10 mouse cellular contexts compared by ENCODE assay signal in the genomic region with DNA sequence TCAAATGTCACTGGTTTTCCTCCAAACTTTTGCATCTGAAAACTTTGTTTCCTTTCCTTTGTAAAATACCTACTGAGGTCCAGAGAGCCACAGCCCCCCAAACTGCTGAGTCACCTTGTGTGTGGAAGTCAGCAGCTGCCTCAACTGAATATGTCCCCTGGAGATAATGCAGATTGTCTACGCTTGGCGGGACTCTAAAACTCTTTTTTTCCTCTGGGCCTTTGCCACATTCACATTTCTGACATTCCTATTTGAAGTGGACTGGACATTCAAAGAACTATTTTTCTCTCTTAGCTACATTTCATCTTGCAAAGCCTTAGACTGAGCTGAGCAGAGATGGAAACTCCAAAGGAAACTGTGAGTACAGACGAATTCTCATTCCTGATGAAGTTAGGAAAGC. TPM values are rescaled to one million over a fixed set of nuclear protein-coding genes. Genes with fewer than 3 reads are reported as not detected.
DNase-seq lines count a peak whose midpoint lies in the region; ATAC-seq and TF ChIP-seq lines count a peak whose summit lies in the region.
"Had no signal": no experiment of that assay in that cellular context is flagged by ENCODE, and none has a peak within 500 bp of the region (broad histone marks: within the 10 kb centered on the region; RNA-seq: fewer than 3 reads in every experiment).

TSS of gene Spta1 (plus strand) at position 172 of the 400 bp plus-strand sequence.

- peak within 1 kb of the TSS; percentile 38; the same call in 1 of the 2 replicates for H3K27ac ChIP-seq in midbrain, embryonic 10.5 days (replicated peaks)
- no peak within 1 kb of the TSS for H3K27ac ChIP-seq in midbrain, postnatal 0 days (ENCODE audit: low read depth, low read length)
- H3K27ac ChIP-seq: midbrain, embryonic 12.5 days had no signal

- no peak within 1 kb of the TSS for H3K4me2 ChIP-seq in midbrain, postnatal 0 days (ENCODE audit: low read depth, low read length, poor library complexity, severe bottlenecking)
- H3K4me2 ChIP-seq: midbrain, embryonic 12.5 days had no signal

- no peak within 1 kb of the TSS for H3K4me3 ChIP-seq in midbrain, embryonic 10.5 days
- no peak within 1 kb of the TSS for H3K4me3 ChIP-seq in midbrain, postnatal 0 days (ENCODE audit: low read depth, low read length)
- H3K4me3 ChIP-seq: midbrain, embryonic 12.5 days had no signal

- intact Hi-C loops in heart, postnatal 14 days (cut with DNase I), result loop anchor here (10.0 kb wide), 1 partner anchor 52 kb away; no protein-coding TSS in a partner anchor

- H3K9me3 ChIP-seq in midbrain, embryonic 10.5 days (replicated peaks), result no peaks in the 10 kb centered on the region
- H3K9me3 ChIP-seq in midbrain, postnatal 0 days (ENCODE audit: low read length), result no peaks in the 10 kb centered on the region
- H3K9me3 ChIP-seq: midbrain, embryonic 12.5 days had no signal

- H3K4me1 ChIP-seq in midbrain, embryonic 10.5 days, result no peaks in the 10 kb centered on the region; the same call in 1 of the 2 replicates
- no peaks in the 10 kb centered on the region for H3K4me1 ChIP-seq in midbrain, postnatal 0 days (ENCODE audit: insufficient read depth, low read length)

- no peak for TF ChIP-seq CTCF in midbrain, postnatal 0 days (IDR thresholded peaks at IDR 0.05)

- no peak for ATAC-seq in midbrain, postnatal 0 days (ENCODE audit: low FRiP score)
- ATAC-seq: Patski had no signal

- H3K27me3 ChIP-seq in midbrain, embryonic 10.5 days (ENCODE audit: low read depth, poor library complexity, severe bottlenecking), result no peaks in the 10 kb centered on the region
- no peaks in the 10 kb centered on the region for H3K27me3 ChIP-seq in midbrain, postnatal 0 days (ENCODE audit: insufficient read depth, low read length)
- H3K27me3 ChIP-seq: midbrain, embryonic 12.5 days; Patski had no signal

- no peaks in the 10 kb centered on the region for H3K36me3 ChIP-seq in midbrain, embryonic 10.5 days
- no peaks in the 10 kb centered on the region for H3K36me3 ChIP-seq in midbrain, postnatal 0 days (ENCODE audit: insufficient read depth, low read length)
- H3K36me3 ChIP-seq: midbrain, embryonic 12.5 days had no signal

- H3K9ac ChIP-seq in midbrain, postnatal 0 days (replicated peaks; ENCODE audit: low read length, poor library complexity, severe bottlenecking), result no peak within 1 kb of the TSS
- H3K9ac ChIP-seq: midbrain, embryonic 12.5 days had no signal

- peak; percentile 16 for DNase-seq in midbrain, embryonic 10.5 days (ENCODE audit: low spot score)
- no peak for DNase-seq in midbrain, postnatal 0 days (ENCODE audit: low spot score)
- DNase-seq in embryo, embryonic 9.5 days (ENCODE audit: extremely low spot score), result peak; percentile 18
- DNase-seq in heart, postnatal 14 days, result peak; percentile 4 to 48
- peak; percentile 16 to 40 for DNase-seq in spleen, postnatal 14 days (ENCODE audit: low spot score in 2 of 2)
- DNase-seq in gastrocnemius, adult 18-20 months (ENCODE audit: low spot score), result no peak
- DNase-seq in layer of hippocampus, postnatal 14 days (ENCODE audit: low spot score in 2 of 2), result no peak
- no peak for DNase-seq in layer of hippocampus, adult 8-10 months (ENCODE audit: low spot score in 2 of 2)

- WGBS in midbrain, embryonic 10.5 days, result 27% methylated on average over 3 of the region's 3 CpGs
- 27% methylated on average over 3 of the region's 3 CpGs for WGBS in midbrain, postnatal 0 days

RNA-seq across cellular contexts. Expression of gene Spta1, which starts in this region (rescaled TPM):
- polyA plus RNA-seq in midbrain, embryonic 10.5 days (2016; fragmentation: Nextera tagmentation; extraction: Ambion mirVana), result 1.4 TPM in 2 replicates
- 0.16 and 0.19 TPM in 2 replicates for total RNA-seq in midbrain, postnatal 0 days (2014; rRNA removed)
- 0.04 TPM in 1 of 2 replicates, not detected in the other for polyA plus RNA-seq in midbrain, postnatal 0 days (2015; fragmentation: Nextera tagmentation; extraction: Ambion mirVana)
- 10 to 100 TPM; 14.0 to 15.5 TPM for total RNA-seq in heart, postnatal 14 days (2021)
- total RNA-seq in gastrocnemius, adult 18-20 months (2021), result under 1 TPM; 0.07 TPM
- total RNA-seq in layer of hippocampus, postnatal 14 days (2021), result under 1 TPM; 0.14 to 0.24 TPM
- under 1 TPM in 3 of 4 experiments, not detected in 1; 0.04 to 0.11 (median 0.07) TPM for total RNA-seq in layer of hippocampus, adult 8-10 months (2022)
- polyA plus RNA-seq: Patski had no signal

Comparison
In these comparisons a context has a peak if more than half of its experiments do, and no peak if none do; other contexts are left out.
1. RNA of gene Spta1 (total RNA-seq): 14.0 to 15.5 TPM in heart, postnatal 14 days; 0.14 to 0.24 TPM in layer of hippocampus, postnatal 14 days, 0.16 to 0.19 TPM in midbrain, postnatal 0 days, 0.07 TPM in gastrocnemius, adult 18-20 months and 0.04 to 0.11 TPM in layer of hippocampus, adult 8-10 months; every median in the first group is over 10 times any median in the second.
2. DNase-seq: peak in midbrain, embryonic 10.5 days (single experiment), embryo, embryonic 9.5 days (single experiment), heart, postnatal 14 days (2 of 2) and spleen, postnatal 14 days (2 of 2); none in midbrain, postnatal 0 days (single experiment), gastrocnemius, adult 18-20 months (single experiment), layer of hippocampus, postnatal 14 days (0 of 2) and layer of hippocampus, adult 8-10 months (0 of 2).